Mouse (Mus musculus) stomach, postnatal 0 days (tissue): ENCODE results near the gene Calcoco1.

ENCODE experiments used
- CTCF ChIP-seq: IDR thresholded peaks from 2 replicates; pipeline ENCODE4 v1.5.1; 2016; ENCODE audit warnings: antibody characterized with exemption, low read depth, mild to moderate bottlenecking, moderate library complexity
- EP300 ChIP-seq: optimal IDR thresholded peaks from 2 replicates; pipeline ENCODE3; 2016; ENCODE audit warnings: antibody characterized with exemption

DNA sequence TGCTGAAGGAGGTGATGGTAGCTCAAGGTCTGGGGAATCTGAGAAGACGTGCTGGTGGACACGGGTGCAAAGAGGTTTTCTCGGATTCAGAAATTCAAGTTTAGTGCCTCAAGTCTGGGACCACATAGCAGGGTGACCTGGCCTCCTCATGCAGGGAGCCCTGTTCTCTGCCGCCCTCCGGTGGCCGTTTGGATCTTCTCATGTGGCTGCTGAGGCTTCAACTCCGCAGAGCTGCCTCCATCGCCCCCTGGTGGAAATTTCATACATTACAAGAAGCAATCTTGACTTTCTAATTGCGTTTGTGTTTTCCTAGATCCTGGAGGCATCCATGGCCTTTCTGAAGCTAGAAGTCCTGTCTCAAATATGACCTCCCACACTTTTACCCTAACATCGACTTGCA, 20.6 kb upstream of the Calcoco1 start:
- TF ChIP-seq EP300 (no peak), CTCF (peak; percentile 100)
